Mouse (Mus musculus): ENCODE measurements around the gene Med4.

GRCm38 (mm10) chr14:73550291-73550690, 40.5 kb downstream of the Med4 start:
- TF ChIP-seq CTCF (IDR thresholded peaks at IDR 0.05; ENCODE audit: control insufficient read depth, insufficient read depth, insufficient replicate concordance, low read depth, low read length) (no peak), POLR2A (IDR thresholded peaks at IDR 0.05; ENCODE audit: control insufficient read depth, low read depth, low read length) (no peak)
